Mouse (Mus musculus) megakaryocyte progenitor cell, adult 5-6 weeks (primary cell): ENCODE measurements around the gene Tmem54. TPM values are rescaled to one million over a fixed set of nuclear protein-coding genes. Genes with fewer than 3 reads are reported as not detected.

ENCODE experiments used
- ATAC-seq: replicated peaks from 2 replicates; pipeline ENCODE4 v1.8.0; 2016; ENCODE audit warnings: mild to moderate bottlenecking, moderate TSS enrichment, inconsistent platforms; ENCODE audit not compliant: poor library complexity
- total RNA-seq, 2 experiments: library from RNA; stranded (forward) in 1 of 2; stranded (reverse) in 1 of 2; fragments of 157-497, 149-512 nt in 1 of 2; fragments of 200-1000 nt in 1 of 2; gene quantifications; 2 replicates each; pipeline versions ENCODE4 v1.2.3 to v1.2.4; 2015 to 2017

The Tmem54 gene
- total RNA-seq, 2 experiments from 2014 or later = 0.12 TPM; not detected in 1

DNA sequence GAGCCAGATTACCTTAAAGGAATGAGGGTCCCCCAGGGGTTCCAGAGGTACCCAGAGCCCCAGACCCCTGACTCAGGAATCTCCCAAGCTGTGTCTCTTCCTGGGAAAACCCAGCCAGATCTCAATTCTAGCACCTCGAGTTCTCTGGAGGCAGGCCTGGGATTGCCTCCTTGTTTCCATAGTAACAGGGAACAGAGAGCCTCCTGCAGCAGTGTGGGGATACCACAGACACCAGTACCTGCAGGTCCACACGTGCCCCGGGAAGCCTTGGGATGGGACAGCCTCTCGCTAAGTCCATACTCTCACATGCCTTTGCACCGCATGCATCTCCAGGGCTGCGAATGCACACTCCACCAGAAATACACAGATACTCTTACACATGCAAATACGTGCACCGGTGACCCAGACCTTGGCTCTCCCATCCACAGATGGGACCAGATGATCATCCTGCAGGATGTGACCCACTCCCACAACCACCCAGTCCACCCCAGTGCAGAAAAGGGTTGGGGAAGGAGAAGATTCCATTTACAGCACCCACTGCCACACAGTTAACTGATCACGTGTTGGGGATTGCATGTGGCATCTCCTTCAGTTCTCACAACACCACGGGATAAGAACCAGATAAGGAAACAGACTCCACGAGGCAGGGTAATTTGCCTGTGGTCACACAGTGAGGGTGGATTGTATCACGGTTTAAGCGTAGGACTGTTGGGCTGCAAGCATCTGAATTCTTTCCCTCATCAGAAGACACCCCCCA is 23.4 kb downstream of the Tmem54 start:
- no peak for ATAC-seq

- ATAC-seq = no peak
Measured at GRCm38 (mm10) chr4:129129387-129129786, 24.0 kb downstream of the Tmem54 start.

DNA sequence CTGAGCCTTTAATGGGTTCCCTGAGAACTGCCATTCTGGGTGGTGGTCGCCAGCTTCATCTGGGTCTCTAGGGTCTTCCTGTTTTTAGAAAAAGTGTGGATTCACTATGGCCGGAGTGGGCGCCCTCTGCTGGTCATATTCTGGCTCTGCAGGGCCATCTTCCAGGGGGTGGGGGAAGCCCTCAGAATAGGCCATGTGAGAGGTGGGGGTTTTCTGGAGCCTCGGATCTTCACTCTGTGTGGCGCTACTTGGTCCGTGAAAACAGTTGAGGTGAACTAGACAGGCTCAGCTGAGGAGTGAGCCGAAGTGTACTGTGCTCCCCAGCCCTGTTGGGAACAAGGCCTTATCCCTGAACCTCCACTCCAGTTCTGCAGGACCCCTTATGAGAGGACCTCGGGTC is 24.8 kb downstream of the Tmem54 start:
- ATAC-seq = peak; percentile 53

GRCm38 (mm10) chr4:129130755-129131303 is 25.5 kb downstream of the Tmem54 start:
- ATAC-seq = peak; percentile 32; the same call in 1 of the 2 replicates

DNA sequence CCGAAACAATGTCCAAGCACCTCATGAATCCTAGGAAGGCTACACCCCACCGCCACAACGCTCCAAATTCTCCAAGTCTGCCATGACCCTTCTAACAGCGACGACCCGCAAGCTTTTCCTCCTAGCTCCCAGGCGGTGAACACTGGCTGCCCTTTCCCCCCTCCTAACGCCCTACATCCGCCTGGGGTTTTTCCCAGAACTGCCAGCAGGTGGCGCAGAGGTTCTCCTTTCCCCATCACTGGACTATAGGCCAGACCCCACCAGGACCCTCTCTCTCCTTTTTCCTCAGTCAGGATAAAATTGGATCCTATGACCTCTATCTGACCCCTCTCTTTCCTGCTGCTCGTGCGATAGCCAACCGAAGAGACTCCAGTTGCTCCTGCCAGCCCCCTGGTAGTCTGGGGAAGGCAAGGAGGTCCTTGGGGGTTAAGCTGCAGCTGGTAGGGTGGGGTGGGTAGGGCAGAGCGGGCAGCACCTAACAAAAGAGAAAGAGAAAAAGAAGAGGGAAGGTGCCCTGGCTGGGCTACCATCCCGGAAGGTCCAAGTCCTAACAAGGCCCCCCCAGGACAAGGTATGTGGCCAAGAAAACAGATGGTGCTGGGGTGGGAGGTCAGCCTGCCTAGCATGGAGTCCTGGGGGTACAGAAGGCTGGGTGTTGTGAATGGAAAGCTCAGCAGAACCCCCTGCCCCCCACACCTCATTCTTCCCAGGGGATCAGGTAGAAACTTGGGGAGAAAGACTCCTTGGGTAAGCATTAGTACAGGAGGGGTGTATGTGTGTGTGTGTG is 29.6 kb downstream of the Tmem54 start:
- peak; percentile 48 for ATAC-seq

GRCm38 (mm10) chr4:129135637-129136036 is 30.3 kb downstream of the Tmem54 start:
- no peak for ATAC-seq

GRCm38 (mm10) chr4:129136189-129136578 is 30.8 kb downstream of the Tmem54 start:
- ATAC-seq = no peak

- no peak for ATAC-seq
Measured at GRCm38 (mm10) chr4:129136579-129137391, 31.4 kb downstream of the Tmem54 start, which contains the start of gene Fndc5. Gene Fndc5 (plus strand): TSS chr4:129136999.

DNA sequence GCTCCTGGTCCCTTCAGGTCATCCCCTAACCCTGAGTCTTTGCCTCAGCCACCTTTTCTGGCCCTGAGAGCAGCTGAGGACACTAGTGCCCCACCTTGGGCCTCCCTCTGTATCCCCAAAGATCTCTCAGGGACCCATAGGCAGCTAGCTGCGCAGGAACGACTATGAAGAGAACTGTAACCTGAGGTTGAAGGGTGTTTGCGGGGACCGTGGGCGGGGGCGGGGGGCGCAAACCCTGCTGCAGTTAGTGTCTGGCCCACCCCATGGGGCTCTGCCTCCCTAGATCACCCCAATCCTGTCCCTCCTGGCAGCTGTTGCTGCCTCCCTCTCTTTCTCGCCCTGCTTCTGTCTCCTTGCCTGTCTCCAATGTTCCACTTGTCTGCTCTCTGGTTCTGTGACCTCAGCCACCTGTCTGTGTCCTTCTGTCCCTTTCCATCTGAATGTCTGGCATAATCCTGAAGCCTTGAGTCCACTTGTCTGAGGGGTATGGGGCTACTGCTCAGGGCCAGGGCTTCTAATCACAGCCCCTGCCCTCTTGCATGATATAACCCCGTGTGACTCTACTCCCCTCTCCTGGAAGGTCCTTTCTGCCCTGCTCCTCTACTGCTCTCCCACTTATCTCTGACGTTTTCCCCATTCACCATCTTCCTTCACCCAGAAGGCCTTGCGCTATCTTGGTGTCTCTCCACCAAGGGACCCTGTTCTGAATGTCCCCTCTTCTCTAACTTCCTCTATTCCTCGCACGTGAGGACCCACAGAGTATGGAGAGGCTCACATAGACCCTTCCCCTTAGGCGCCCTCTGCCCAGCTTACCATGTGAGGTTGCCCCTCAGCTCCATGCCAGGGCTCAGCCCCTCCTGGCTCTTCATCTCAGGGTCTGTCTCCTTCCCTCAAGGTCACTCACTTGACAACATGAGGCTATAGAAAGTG is 32.3 kb downstream of the Tmem54 start:
- no peak for ATAC-seq

DNA sequence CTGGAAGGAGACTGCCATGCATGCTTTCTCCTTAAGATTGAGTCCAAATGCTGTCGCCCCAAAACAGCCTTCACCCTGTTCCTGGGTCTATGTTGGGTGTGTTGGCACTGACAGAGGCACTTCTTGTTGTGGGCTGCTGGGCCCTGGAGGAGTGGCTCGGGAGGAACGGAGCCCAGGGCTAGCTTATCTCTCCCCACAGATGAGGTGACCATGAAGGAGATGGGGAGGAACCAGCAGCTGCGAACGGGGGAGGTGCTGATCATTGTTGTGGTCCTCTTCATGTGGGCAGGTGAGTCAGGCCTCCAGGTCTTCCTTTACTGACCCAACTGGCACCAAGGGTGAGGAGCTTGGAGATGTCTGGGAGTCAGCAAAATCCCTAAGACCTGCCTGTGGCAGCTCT is 34.3 kb downstream of the Tmem54 start:
- ATAC-seq = peak; percentile 61

DNA sequence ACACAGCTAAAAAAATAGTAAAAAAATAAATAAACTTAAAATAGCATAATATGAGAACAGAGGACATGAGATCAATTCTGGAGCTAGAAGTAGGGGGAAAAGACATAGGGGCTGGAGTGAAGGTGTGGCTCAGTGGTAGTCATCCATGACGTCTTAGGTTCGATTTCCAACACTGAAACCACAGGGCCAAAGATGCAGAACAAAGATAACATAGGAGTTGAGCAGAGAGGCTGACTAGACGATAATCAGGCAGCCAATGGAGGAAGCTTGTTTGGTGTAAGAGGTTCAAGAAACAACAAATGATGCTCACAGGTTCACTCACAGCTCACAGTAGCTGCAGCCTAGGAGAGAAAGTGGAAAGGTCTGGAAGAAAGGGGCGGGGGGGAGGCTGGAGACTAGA is 35.5 kb downstream of the Tmem54 start:
- ATAC-seq = peak; percentile 29

GRCm38 (mm10) chr4:129141560-129142438 is 36.5 kb downstream of the Tmem54 start:
- ATAC-seq = peak; percentile 56

- ATAC-seq = peak; percentile 30
Measured at GRCm38 (mm10) chr4:129142439-129143045, 37.2 kb downstream of the Tmem54 start.

DNA sequence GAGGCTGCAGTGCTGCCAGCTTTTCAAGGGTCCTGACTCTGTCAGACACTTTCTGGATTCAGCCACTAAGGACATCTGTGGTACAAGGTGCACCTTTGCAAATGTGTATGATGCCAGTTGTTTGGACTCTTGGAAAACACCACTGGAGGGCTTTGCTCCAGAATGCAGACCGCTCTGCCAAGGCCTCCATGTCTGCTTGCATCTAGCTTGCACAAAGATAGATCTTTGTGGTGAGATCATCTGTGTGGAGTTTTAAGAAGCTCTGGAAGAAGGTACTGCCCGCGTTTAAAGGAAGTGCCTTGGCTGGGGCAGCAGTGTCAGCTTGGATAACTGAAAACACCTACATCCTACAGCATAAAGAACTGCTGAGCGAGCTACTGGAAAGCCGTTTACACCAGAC is 38.2 kb downstream of the Tmem54 start:
- ATAC-seq = no peak

DNA sequence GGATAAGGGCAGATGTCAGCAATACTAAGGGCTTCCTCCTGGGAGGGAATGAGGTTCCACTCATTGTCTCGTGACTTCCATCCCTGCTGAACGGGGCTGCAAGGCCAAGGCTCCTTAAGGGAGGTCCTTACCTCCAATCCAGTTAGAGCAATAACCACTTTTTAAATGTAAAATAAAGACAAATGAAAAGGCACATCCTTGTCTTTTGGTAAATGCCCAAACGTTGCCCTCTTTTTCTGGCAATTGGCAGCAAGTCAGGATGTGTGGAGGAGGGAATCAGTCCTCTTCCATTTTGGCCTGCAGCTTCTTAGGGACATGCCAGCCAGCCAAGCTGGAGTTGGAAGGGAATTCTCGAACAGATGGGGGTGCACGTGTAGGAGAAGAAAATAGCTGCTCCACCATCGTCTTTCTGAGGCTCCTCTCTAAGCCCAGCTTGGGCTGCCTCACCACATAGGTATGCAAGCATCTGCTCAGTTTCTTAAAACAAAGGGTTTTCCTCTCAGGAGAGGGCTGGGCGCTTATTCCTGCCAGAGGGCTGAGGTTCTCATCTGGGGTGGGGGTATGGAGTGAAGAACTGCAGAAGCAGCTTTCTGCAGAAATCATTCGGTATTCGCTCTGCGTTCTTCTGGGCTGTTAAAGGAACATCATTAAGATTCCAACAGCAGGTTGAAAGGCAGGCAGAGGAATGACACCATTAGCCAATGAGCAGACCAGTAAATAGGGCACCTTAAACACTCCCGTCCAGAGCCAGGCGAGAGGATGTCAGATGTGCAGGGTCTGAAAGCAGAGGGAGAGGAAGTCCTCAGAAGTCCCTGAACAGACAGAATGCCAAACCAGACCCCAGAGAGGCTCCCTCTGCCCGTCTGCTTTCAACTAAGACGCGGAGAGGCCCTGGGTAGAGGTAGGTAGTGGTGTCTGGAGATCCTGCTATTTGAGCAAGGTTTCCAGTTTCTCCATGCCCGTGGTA is 39.3 kb downstream of the Tmem54 start:
- ATAC-seq = no peak

DNA sequence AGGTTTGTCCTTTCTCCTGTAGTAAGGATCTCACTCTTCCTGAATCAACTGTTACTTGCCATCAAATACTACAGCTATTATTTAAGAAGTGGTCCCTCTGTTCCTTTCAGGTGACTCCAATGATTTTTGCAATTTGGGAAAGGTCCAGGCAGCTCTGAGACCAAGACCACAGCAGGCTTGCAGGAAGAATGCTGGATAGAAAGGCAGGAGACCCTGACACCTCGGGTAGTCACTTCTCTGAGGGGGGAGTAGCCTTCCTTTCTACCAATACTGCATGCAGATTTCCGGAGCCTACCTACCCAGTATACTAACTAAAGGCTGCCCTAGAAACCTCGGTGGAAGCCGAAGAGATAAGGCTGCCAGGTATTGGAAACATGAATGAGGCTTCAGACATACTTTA is 40.1 kb downstream of the Tmem54 start:
- ATAC-seq = no peak

GRCm38 (mm10) chr4:129145943-129146342 is 40.6 kb downstream of the Tmem54 start:
- no peak for ATAC-seq
